Mouse (Mus musculus) E14TG2a.4 (cell line): Measurements from ENCODE around the gene Ankrd63.

Experiments
- CTCF ChIP-seq: conservative IDR thresholded peaks from 2 replicates; pipeline ENCODE4 v1.5.1; 2014; ENCODE audit warnings: low read length
- NANOG ChIP-seq: IDR thresholded peaks from 2 replicates; pipeline ENCODE4 v1.6.1; 2014; ENCODE audit warnings: borderline replicate concordance, low read length, mixed read lengths
- POU5F1 ChIP-seq: IDR thresholded peaks from 2 replicates; pipeline ENCODE4 v1.6.1; 2014; ENCODE audit warnings: low read length, borderline replicate concordance

DNA sequence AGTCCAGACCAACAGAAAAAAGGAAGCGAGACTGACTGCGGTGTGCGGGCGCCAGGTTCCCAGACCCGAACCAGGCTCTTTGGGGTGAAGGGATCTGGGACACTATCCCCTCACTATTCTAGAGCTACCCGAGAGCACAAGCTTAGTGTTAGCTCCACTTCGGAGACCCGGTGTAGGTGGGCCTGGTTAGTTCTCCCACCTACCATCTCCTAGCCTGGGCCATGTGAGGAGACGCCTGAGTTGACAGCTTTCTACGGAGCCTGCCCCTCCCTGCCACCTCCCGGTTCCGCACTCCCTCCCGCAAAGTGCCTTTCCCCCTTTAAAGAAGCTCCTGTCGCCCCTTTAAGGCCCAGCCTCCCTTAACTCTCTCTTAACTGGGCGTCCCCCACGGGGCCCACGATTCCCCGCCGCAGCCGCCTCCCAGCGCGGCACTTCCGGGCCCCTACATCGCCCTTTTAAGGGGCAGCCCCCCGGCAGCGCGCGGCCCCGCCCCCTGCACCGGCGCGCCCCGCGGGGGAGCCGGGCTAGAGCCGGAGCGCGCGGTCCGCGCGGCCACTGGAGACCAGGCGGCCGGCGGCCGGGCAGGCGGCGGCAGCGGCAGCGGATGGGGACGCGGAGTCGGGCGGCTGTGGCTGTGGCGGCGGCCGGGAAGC is 41.6 kb upstream of the Ankrd63 start, which contains the start of gene Inafm2:
- TF ChIP-seq CTCF (no peak), NANOG (no peak), POU5F1 (no peak)
